Mouse (Mus musculus) gonadal fat pad, adult 2 months (tissue): Measurements from ENCODE around the gene Ccdc107. TPM values are rescaled to one million over a fixed set of nuclear protein-coding genes. Genes with fewer than 3 reads are reported as not detected.

Experiments used
- DNase-seq: peaks from one replicate; pipeline ENCODE4 v3.0.0-alpha.2; 2012; ENCODE audit warnings: low read depth
- polyA plus RNA-seq: library from polyadenylated mRNA; depleted of rRNA; stranded (reverse); fragments of >200 nt; gene quantifications from 2 replicates; pipeline ENCODE4 v1.2.3, GENCODE M21; 2012; rRNA removed

Ccdc107 gene
- polyA plus RNA-seq, 1 experiment: 184 TPM

- DNase-seq: no peak
Observed at GRCm38 (mm10) chr4:43511675-43512454, 19.2 kb downstream of the Ccdc107 start.

GRCm38 (mm10) chr4:43512653-43513052, 20.0 kb downstream of the Ccdc107 start:
- no peak for DNase-seq

GRCm38 (mm10) chr4:43513300-43513699, 20.6 kb downstream of the Ccdc107 start:
- DNase-seq: no peak

- DNase-seq: no peak
Observed at GRCm38 (mm10) chr4:43513791-43514190, 21.1 kb downstream of the Ccdc107 start.

GRCm38 (mm10) chr4:43515764-43516708, 23.3 kb downstream of the Ccdc107 start:
- DNase-seq: no peak

GRCm38 (mm10) chr4:43519551-43519950, 26.9 kb downstream of the Ccdc107 start:
- no peak for DNase-seq

- DNase-seq: no peak
Observed at GRCm38 (mm10) chr4:43519956-43520355, 27.3 kb downstream of the Ccdc107 start.

GRCm38 (mm10) chr4:43527880-43528279, 35.2 kb downstream of the Ccdc107 start:
- no peak for DNase-seq

- DNase-seq: no peak
Observed at GRCm38 (mm10) chr4:43528487-43528886, 35.8 kb downstream of the Ccdc107 start.

GRCm38 (mm10) chr4:43530081-43530501, 37.4 kb downstream of the Ccdc107 start:
- no peak for DNase-seq

GRCm38 (mm10) chr4:43530581-43530980, 37.9 kb downstream of the Ccdc107 start:
- no peak for DNase-seq

- no peak for DNase-seq
Observed at GRCm38 (mm10) chr4:43533270-43533669, 40.6 kb downstream of the Ccdc107 start.

- no peak for DNase-seq
Observed at GRCm38 (mm10) chr4:43535628-43536027, 42.9 kb downstream of the Ccdc107 start.

GRCm38 (mm10) chr4:43536031-43536430, 43.3 kb downstream of the Ccdc107 start:
- no peak for DNase-seq

- DNase-seq: no peak
Observed at GRCm38 (mm10) chr4:43542044-43542443, 49.3 kb downstream of the Ccdc107 start.

Other genes starting within 250 kb of the Ccdc107 start
- 0.95 and 1.3 TPM in 2 replicates for gene Atp8b5, start 225.7 kb upstream of the Ccdc107 start, polyA plus RNA-seq
- gene Rusc2, start 110.9 kb upstream of the Ccdc107 start, polyA plus RNA-seq: 14.5 and 16.1 TPM in 2 replicates
- 3.4 and 4.4 TPM in 2 replicates for gene Fam166b, start 63.8 kb upstream of the Ccdc107 start, polyA plus RNA-seq
- gene Tesk1, start 51.0 kb upstream of the Ccdc107 start, polyA plus RNA-seq: 64.6 and 65.6 TPM in 2 replicates
- 3.5 and 3.8 TPM in 2 replicates for gene Cd72, start 38.3 kb upstream of the Ccdc107 start, polyA plus RNA-seq
- gene Sit1, start 9.2 kb upstream of the Ccdc107 start, polyA plus RNA-seq: 0.14 TPM in 1 of 2 replicates, not detected in the other
- 3.4 and 3.5 TPM in 2 replicates for gene Arhgef39, start 6.8 kb downstream of the Ccdc107 start, polyA plus RNA-seq
- gene Car9, start 14.1 kb downstream of the Ccdc107 start, polyA plus RNA-seq: 0.22 and 0.36 TPM in 2 replicates
- 85.8 and 88.1 TPM in 2 replicates for gene Tpm2, start 30.9 kb downstream of the Ccdc107 start, polyA plus RNA-seq
- 58.2 and 96.1 TPM in 2 replicates for gene Creb3, start 69.4 kb downstream of the Ccdc107 start, polyA plus RNA-seq
- gene Tln1, start 69.8 kb downstream of the Ccdc107 start, polyA plus RNA-seq: 88.5 and 105 TPM in 2 replicates
- gene Rgp1, start 85.8 kb downstream of the Ccdc107 start, polyA plus RNA-seq: 59.3 and 74.6 TPM in 2 replicates
- gene Gba2, start 86.0 kb downstream of the Ccdc107 start, polyA plus RNA-seq: 17.9 and 23.9 TPM in 2 replicates
- gene Msmp, start 91.6 kb downstream of the Ccdc107 start, polyA plus RNA-seq: 0.99 and 2.0 TPM in 2 replicates
- gene Npr2, start 139.0 kb downstream of the Ccdc107 start, polyA plus RNA-seq: 34.7 and 35.4 TPM in 2 replicates
- 3.9 and 4.7 TPM in 2 replicates for gene Spag8, start 160.7 kb downstream of the Ccdc107 start, polyA plus RNA-seq
- gene Hint2, start 163.6 kb downstream of the Ccdc107 start, polyA plus RNA-seq: 120 and 130 TPM in 2 replicates
- gene Tmem8b, start 176.1 kb downstream of the Ccdc107 start, polyA plus RNA-seq: 9.8 and 13.6 TPM in 2 replicates
- gene Fam221b, start 176.2 kb downstream of the Ccdc107 start, polyA plus RNA-seq: 0.50 and 0.77 TPM in 2 replicates
- not detected in 2 replicates for gene Olfr70, start 207.9 kb downstream of the Ccdc107 start, polyA plus RNA-seq
- gene Olfr71, start 217.4 kb downstream of the Ccdc107 start, polyA plus RNA-seq: not detected in 2 replicates
- 16.2 and 23.7 TPM in 2 replicates for gene Hrct1, start 234.3 kb downstream of the Ccdc107 start, polyA plus RNA-seq
- gene Spaar, start 237.1 kb downstream of the Ccdc107 start, polyA plus RNA-seq: 6.4 and 8.3 TPM in 2 replicates